Comparison of ENCODE assay signal across 8 mouse cellular contexts in genomic region chr8:80739155-80739924, GRCm38 (mm10). TPM values are rescaled to one million over a fixed set of nuclear protein-coding genes. Genes with fewer than 3 reads are reported as not detected.
DNase-seq lines count a peak whose midpoint lies in the region; ATAC-seq and TF ChIP-seq lines count a peak whose summit lies in the region.
"Not testable (repeated sequence)": the region's sequence is repeated elsewhere in the genome, so short reads cannot be mapped to it uniquely, and the experiment has no call there.

Gene Smarca5, minus strand, starts transcription at chr8:80739497.

- under 1% methylated on average over 88 of the region's 91 CpGs for WGBS in embryonic facial prominence, embryonic 12.5 days
- 1% methylated on average over 90 of the region's 91 CpGs for WGBS in kidney, adult 2 months
- 1% methylated on average over 67 of the region's 91 CpGs for WGBS in limb, embryonic 11.5 days
- WGBS in midbrain, embryonic 13.5 days: under 1% methylated on average over 85 of the region's 91 CpGs
- WGBS in small intestine, adult 2 months: 3% methylated on average over 90 of the region's 91 CpGs

- peaks cover 13% of the 10 kb centered on the region for H3K36me3 ChIP-seq in embryonic facial prominence, embryonic 12.5 days
- not testable (repeated sequence) for H3K36me3 ChIP-seq in kidney, adult 2 months (ENCODE audit: control insufficient read depth, insufficient read depth, low read length); limb, embryonic 11.5 days (ENCODE audit: control insufficient read depth, insufficient read depth, low read length); small intestine, adult 2 months (ENCODE audit: control insufficient read depth, insufficient read depth, low read length)
- peaks cover 13% of the 10 kb centered on the region for H3K36me3 ChIP-seq in midbrain, embryonic 13.5 days

- peak within 1 kb of the TSS; percentile 99 for H3K27ac ChIP-seq in embryonic facial prominence, embryonic 12.5 days
- H3K27ac ChIP-seq in kidney, adult 2 months (ENCODE audit: insufficient read depth, low read depth, low read length): peak within 1 kb of the TSS; percentile 96
- peak within 1 kb of the TSS; percentile 98 for H3K27ac ChIP-seq in limb, embryonic 11.5 days (replicated peaks; ENCODE audit: low read depth, low read length)
- H3K27ac ChIP-seq in midbrain, embryonic 13.5 days: peak within 1 kb of the TSS; percentile 99
- peak within 1 kb of the TSS; percentile 98 for H3K27ac ChIP-seq in small intestine, adult 2 months (ENCODE audit: insufficient read depth, low read depth, low read length)

- peak; percentile 86 for DNase-seq in 3T3-L1 (ENCODE audit: low read depth, low spot score)
- peak; percentile 96 for DNase-seq in adrenal gland, postnatal 36 days
- peak; percentile 95 to 98 for DNase-seq in heart, adult 18-20 months
- DNase-seq in kidney, adult 2 months: peak; percentile 97
- peak; percentile 88 for DNase-seq in limb, embryonic 11.5 days (ENCODE audit: low spot score)

- H3K9me3 ChIP-seq in embryonic facial prominence, embryonic 12.5 days; limb, embryonic 11.5 days (ENCODE audit: control insufficient read depth, low read length); midbrain, embryonic 13.5 days: not testable (repeated sequence)

- ATAC-seq in embryonic facial prominence, embryonic 12.5 days (ENCODE audit: insufficient number of reproducible peaks, insufficient read depth, low FRiP score, low TSS enrichment): peak; percentile 96
- peak; percentile 94 for ATAC-seq in limb, embryonic 11.5 days (ENCODE audit: insufficient number of reproducible peaks, low FRiP score, low TSS enrichment, low read depth)
- peak; percentile 98 for ATAC-seq in midbrain, embryonic 13.5 days

- H3K27me3 ChIP-seq in embryonic facial prominence, embryonic 12.5 days; kidney, adult 2 months (replicated peaks; ENCODE audit: control insufficient read depth, insufficient read depth, low read length); limb, embryonic 11.5 days (ENCODE audit: control insufficient read depth, insufficient read depth, low read length); midbrain, embryonic 13.5 days; small intestine, adult 2 months (ENCODE audit: control insufficient read depth, insufficient read depth, low read length): not testable (repeated sequence)

- peak within 1 kb of the TSS; percentile 92 for H3K9ac ChIP-seq in embryonic facial prominence, embryonic 12.5 days
- peak within 1 kb of the TSS; percentile 93 for H3K9ac ChIP-seq in limb, embryonic 11.5 days (ENCODE audit: low read length)
- peak within 1 kb of the TSS; percentile 98 for H3K9ac ChIP-seq in midbrain, embryonic 13.5 days (replicated peaks)

- TF ChIP-seq POLR2A in kidney, adult 2 months (IDR thresholded peaks at IDR 0.05; ENCODE audit: low read depth, low read length): peak; percentile 75
- TF ChIP-seq POLR2A in small intestine, adult 2 months (IDR thresholded peaks at IDR 0.05; ENCODE audit: low read depth, low read length): 0 out of 2 replicates have a peak, but pooled peaks have one; percentile 30

- TF ChIP-seq CTCF in kidney, adult 2 months (conservative IDR thresholded peaks at IDR 0.05; ENCODE audit: insufficient read depth, insufficient read length, low read depth, low read length); small intestine, adult 2 months (IDR thresholded peaks at IDR 0.05; ENCODE audit: extremely low read depth, insufficient read length, insufficient replicate concordance, low read depth, low read length): not testable (repeated sequence)

- not testable (repeated sequence) for H3K4me1 ChIP-seq in embryonic facial prominence, embryonic 12.5 days; kidney, adult 2 months (ENCODE audit: control insufficient read depth, insufficient read depth, low read length); limb, embryonic 11.5 days (ENCODE audit: control insufficient read depth, insufficient read depth, low read length); midbrain, embryonic 13.5 days (replicated peaks); small intestine, adult 2 months (ENCODE audit: control insufficient read depth, insufficient read depth, insufficient read length, low read length)

- H3K4me3 ChIP-seq in embryonic facial prominence, embryonic 12.5 days: peak within 1 kb of the TSS; percentile 75
- H3K4me3 ChIP-seq in kidney, adult 2 months (ENCODE audit: insufficient read depth, low read depth, low read length): peak within 1 kb of the TSS; percentile 85
- peak within 1 kb of the TSS; percentile 94 for H3K4me3 ChIP-seq in limb, embryonic 11.5 days (ENCODE audit: low read depth, low read length)
- H3K4me3 ChIP-seq in midbrain, embryonic 13.5 days (replicated peaks): peak within 1 kb of the TSS; percentile 70
- peak within 1 kb of the TSS; percentile 93 for H3K4me3 ChIP-seq in small intestine, adult 2 months (ENCODE audit: low read depth, low read length)

- H3K4me2 ChIP-seq in embryonic facial prominence, embryonic 12.5 days (replicated peaks): peak within 1 kb of the TSS; percentile 89
- H3K4me2 ChIP-seq in limb, embryonic 11.5 days (ENCODE audit: low read depth, severe bottlenecking): peak within 1 kb of the TSS; percentile 93
- peak within 1 kb of the TSS; percentile 70 for H3K4me2 ChIP-seq in midbrain, embryonic 13.5 days (replicated peaks)

RNA-seq across cellular contexts. Expression of gene Smarca5, which starts in this region (rescaled TPM):
- 10 to 100 TPM; 72.1 to 77.6 TPM for total RNA-seq in adrenal gland, postnatal 36 days (2021)
- polyA plus RNA-seq in embryonic facial prominence, embryonic 12.5 days (2016; fragmentation: Nextera tagmentation; extraction: Ambion mirVana): 122 and 130 TPM in 2 replicates
- 10 to 100 TPM; 37.1 to 38.0 TPM for total RNA-seq in heart, adult 18-20 months (2021)
- 3.9 and 4.5 TPM in 2 replicates for polyA plus RNA-seq in kidney, adult 2 months (2012; rRNA removed)
- 129 and 141 TPM in 2 replicates for polyA plus RNA-seq in limb, embryonic 11.5 days (2014; fragmentation: Nextera tagmentation; extraction: Ambion mirVana)
- polyA plus RNA-seq in midbrain, embryonic 13.5 days (2015; fragmentation: Nextera tagmentation; extraction: Ambion mirVana): 79.4 and 90.7 TPM in 2 replicates
- 2.6 and 7.0 TPM in 2 replicates for polyA plus RNA-seq in small intestine, adult 2 months (2012; rRNA removed)

Comparison
In these comparisons a context has a peak if more than half of its experiments do, and no peak if none do; other contexts are left out.
1. Peak in every context shown above with its lines: DNase-seq, ATAC-seq, H3K4me3 ChIP-seq and H3K27ac ChIP-seq.
2. RNA of gene Smarca5 (polyA plus RNA-seq): 122 to 130 TPM in embryonic facial prominence, embryonic 12.5 days, 129 to 141 TPM in limb, embryonic 11.5 days and 79.4 to 90.7 TPM in midbrain, embryonic 13.5 days; 2.6 to 7.0 TPM in small intestine, adult 2 months and 3.9 to 4.5 TPM in kidney, adult 2 months; every median in the first group is over 10 times any median in the second.